Mouse (Mus musculus) heart, embryonic 13.5 days (tissue): Measurements from ENCODE around the gene Vmn2r-ps130. TPM values are rescaled to one million over a fixed set of nuclear protein-coding genes. Genes with fewer than 3 reads are reported as not detected.
"Not testable (repeated sequence)": the region's sequence is repeated elsewhere in the genome, so short reads cannot be mapped to it uniquely, and the experiment has no call there.

ENCODE experiments used
- ATAC-seq: fragments of 200-750 bp; cut with Nextera tagmentation; 2 replicates; pipeline ENCODE4 v1.8.0; 2017; ENCODE audit warnings: moderate TSS enrichment; ENCODE audit not compliant: insufficient number of reproducible peaks, low FRiP score, low TSS enrichment; ENCODE audit errors: extremely low read depth
- H3K27ac ChIP-seq: fragments of 300-500 bp; sonication (generic); replicated peaks from 2 replicates; pipeline ENCODE4 v1.5.1; 2015; ENCODE audit warnings: moderate library complexity, mild to moderate bottlenecking, inconsistent platforms
- H3K27me3 ChIP-seq: fragments of 300-500 bp; sonication (generic); replicated peaks from 2 replicates; pipeline ENCODE4 v1.6.1; 2015; ENCODE audit warnings: mild to moderate bottlenecking, inconsistent platforms
- H3K36me3 ChIP-seq: fragments of 300-500 bp; sonication (generic); 2 replicates; pipeline ENCODE4 v1.6.1; 2015; ENCODE audit warnings: mild to moderate bottlenecking, inconsistent platforms
- H3K4me1 ChIP-seq: fragments of 300-500 bp; sonication (generic); 2 replicates; pipeline ENCODE4 v1.6.1; 2015; ENCODE audit warnings: inconsistent platforms
- H3K4me2 ChIP-seq: fragments of 300-500 bp; sonication (generic); 2 replicates; pipeline ENCODE4 v1.6.1; 2015; ENCODE audit warnings: inconsistent platforms, mild to moderate bottlenecking, moderate library complexity
- H3K4me3 ChIP-seq: fragments of 300-500 bp; sonication (generic); 2 replicates; pipeline ENCODE4 v1.5.1; 2015; ENCODE audit warnings: moderate library complexity, mild to moderate bottlenecking, inconsistent platforms
- H3K9ac ChIP-seq: fragments of 300-500 bp; sonication (generic); 2 replicates; pipeline ENCODE4 v1.6.1; 2015; ENCODE audit warnings: inconsistent platforms, mild to moderate bottlenecking, moderate library complexity
- H3K9me3 ChIP-seq: fragments of 300-500 bp; sonication (generic); 2 replicates; pipeline ENCODE4 v1.6.1; 2016; ENCODE audit warnings: inconsistent platforms
- WGBS: fragments of 180-500 bp; shearing (Covaris S2); methylation state at CpG from one replicate; pipeline ENCODE4 v1.1.7; 2015; ENCODE audit warnings: mixed read lengths; 5-methylcytosine and 5-hydroxymethylcytosine counted together
- polyA plus RNA-seq: library from polyadenylated mRNA; unstranded; fragments of >200 nt; fragmentation: Nextera tagmentation; extraction: Ambion mirVana; gene quantifications from 2 replicates; pipeline ENCODE4 v1.2.1, GENCODE M21; 2015

Gene Vmn2r-ps130
- polyA plus RNA-seq = not detected in 2 replicates

DNA sequence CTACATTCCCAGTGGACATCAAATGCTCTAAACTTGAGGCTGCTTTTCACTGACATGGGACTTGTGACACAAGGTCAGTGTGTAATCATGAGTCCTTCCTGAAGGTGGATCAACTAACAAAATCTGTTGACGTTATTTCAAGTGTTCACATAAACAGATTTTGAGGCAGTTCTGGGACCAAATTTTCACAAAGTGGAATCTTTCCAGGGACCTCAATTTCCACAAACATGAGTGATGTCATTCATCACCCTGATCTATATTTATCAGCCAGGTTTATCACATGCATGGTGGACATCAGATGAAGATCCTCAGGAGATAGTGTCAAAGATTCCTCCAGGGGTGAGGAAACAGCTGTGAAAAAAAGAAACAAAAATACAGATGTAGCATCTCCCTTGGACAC lies at the start of gene Vmn2r-ps130:
Gene Vmn2r-ps130 (plus strand): TSS at position 301 of the 400 bp plus-strand sequence.
- H3K27ac ChIP-seq, ATAC-seq, H3K36me3 ChIP-seq, H3K9me3 ChIP-seq, H3K4me1 ChIP-seq, H3K4me3 ChIP-seq, H3K4me2 ChIP-seq, H3K27me3 ChIP-seq, H3K9ac ChIP-seq: not testable (repeated sequence)
- WGBS = no CpG with 5 or more reads among the region's 1 CpGs

Other genes starting within 250 kb of the Vmn2r-ps130 start
- gene Zfp945, start 194.0 kb upstream of the Vmn2r-ps130 start, polyA plus RNA-seq = 13.4 and 14.2 TPM in 2 replicates
- gene Vmn2r113, start 118.2 kb upstream of the Vmn2r-ps130 start, polyA plus RNA-seq = not detected in 2 replicates
- gene Zfp40, start 132.1 kb downstream of the Vmn2r-ps130 start, polyA plus RNA-seq = 7.6 TPM in 2 replicates